Mouse (Mus musculus) CH12F3 (cell line): ENCODE measurements around the gene Thbs4.

Experiments
- in situ Hi-C: fragments of 300-500 bp; cut with MboI; formaldehyde crosslinking; loops from 2 replicates; pipeline ENCODE4 v1.14.3; 2020; ENCODE audit warnings: low sequenced_read_pairs

The Thbs4 gene

DNA sequence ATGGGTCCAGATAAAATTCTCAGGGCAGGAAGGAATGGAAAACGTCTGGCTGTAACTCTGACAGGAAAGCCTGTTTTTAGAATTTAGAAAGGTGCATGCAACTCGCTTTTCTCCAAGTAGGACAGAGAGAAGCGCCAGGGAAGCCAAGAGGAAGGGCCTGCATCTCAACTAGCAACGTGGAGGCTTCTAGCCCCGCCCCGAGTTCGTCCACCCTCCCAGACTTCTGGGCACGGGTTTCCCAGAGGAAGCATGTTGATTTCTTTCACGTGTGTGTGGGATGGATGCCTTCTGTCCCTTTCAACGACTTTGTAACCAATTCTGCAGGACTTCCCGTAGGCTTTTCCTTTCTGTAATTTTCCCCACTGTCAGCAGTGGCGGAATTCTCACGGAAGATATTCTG lies 64.8 kb downstream of the Thbs4 start:
- in situ Hi-C loops: loop anchor here (25.0 kb wide), 1 partner anchor 818 kb away; no protein-coding TSS in a partner anchor

DNA sequence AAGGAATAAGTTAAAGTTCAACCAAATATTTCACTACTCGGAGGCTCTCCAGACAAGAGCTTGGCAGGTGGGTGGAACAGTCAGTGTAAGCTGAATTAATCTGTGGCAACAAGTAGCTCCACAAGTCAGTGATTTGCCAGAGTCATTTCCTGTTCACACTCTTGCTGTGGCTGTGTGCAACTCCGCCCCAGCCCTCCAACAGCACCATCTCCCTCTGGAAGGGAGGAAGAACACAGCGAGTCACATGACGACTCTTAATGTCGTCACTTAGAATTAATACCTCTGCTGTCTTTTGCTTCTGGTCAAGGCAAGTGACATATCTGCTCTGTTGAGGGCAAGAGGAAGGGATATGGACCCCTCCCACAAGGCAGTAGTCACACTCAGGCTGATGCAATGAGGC lies 72.2 kb downstream of the Thbs4 start:
- in situ Hi-C loops: no loop called here

DNA sequence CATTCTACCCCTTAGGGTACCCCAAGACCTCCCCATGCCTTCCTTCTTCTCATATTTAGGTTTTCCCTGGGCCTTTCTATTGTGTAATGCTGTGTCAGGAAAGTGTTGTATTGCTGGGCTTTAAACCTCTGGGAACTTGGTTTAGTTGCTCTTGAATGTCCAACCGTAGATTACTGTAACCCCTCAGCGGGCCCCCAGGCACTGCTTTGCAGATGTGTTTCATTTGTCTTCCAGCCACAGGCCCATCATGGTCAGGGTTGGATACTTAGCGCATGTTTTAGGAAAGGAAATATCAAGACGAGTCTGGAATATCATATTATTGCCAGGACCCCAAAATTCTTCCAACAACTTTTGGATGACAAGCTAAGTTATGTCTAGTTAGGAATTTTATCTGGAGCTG lies 73.6 kb downstream of the Thbs4 start:
- in situ Hi-C loops: no loop called here

- in situ Hi-C loops: no loop called here
Observed at GRCm38 (mm10) chr13:92717851-92718665, 76.6 kb downstream of the Thbs4 start.

DNA sequence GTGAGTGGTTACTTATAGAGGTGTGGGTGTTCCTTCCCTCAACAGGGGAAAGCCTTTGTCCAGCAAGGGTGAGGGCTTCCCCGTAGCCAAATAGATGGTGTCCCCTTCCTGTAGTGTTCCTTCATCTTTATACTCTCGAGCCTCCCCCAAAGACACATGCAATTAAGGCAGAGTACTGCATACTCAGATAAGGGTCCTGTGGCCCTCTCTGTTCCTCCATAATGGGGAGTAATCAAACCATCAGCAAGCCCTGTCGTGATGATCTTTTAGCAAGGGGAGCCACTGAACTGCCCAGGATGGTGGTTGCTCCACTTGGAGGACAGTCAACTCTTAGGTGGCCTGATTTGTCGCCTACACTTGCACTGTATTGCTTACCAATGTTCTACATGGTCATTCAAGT lies 82.0 kb downstream of the Thbs4 start:
- in situ Hi-C loops: no loop called here

GRCm38 (mm10) chr13:92711821-92712220 lies 82.8 kb downstream of the Thbs4 start:
- in situ Hi-C loops: no loop called here

DNA sequence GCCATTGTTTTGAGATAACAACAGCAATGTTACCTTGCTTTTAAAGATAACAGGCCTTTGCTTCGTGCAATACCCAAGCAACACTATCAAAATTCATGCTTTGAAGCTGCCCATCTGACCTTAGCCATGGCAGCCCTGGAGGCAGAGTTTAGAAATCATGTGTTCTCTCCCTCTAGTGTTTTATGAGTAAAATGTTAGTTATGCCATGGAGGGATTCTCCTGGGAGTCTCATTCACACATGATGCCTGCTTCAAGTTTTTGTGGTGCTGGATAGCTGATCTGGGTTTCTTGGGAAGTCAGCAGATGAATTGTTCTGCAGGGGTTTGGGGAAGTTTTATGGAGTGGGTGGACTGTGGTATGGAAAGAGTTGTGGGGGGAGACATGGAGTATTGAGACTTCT lies 84.3 kb downstream of the Thbs4 start:
- in situ Hi-C loops: no loop called here

DNA sequence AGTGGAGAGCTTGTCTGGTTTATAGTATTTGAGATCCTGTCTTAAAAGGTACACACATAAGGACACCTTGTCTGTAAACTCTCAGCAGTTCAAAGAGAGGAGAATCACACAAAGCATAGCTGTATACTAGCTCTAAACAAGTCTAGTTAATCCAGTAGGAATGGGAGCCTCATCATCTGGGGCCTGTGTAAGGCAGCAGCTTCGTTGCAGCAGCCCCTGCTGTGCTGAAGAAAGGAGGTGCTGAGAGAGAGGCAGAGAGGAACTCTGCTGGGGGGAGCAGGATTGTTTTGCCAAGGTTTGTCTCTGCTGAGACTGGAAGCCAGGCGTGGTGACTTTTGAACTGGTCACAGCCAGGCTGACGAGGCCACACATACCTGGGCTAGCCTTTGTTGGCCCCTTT lies 85.1 kb downstream of the Thbs4 start:
- in situ Hi-C loops: no loop called here

- in situ Hi-C loops: no loop called here
Observed at GRCm38 (mm10) chr13:92708466-92708865, 86.2 kb downstream of the Thbs4 start.

DNA sequence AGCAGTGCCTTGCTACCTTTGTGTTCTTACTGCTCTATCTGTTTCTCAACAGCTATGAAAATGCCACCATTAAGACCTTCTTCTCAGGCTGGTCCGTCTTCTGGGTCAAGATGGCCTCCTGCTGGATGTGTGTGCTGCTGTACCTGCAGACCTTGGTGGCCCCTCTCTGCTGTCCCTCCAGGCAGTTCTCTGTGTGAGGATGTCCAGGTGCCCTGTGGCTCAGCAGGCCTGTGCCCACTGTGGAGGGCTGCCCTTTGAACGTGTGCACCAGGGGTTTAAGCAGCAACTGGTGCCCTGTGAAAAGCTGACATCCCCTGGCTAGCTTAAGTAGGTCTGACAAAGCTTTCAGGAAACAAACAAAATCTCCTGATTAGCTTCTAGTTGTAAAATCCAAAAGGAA lies 86.7 kb downstream of the Thbs4 start:
- in situ Hi-C loops: no loop called here

DNA sequence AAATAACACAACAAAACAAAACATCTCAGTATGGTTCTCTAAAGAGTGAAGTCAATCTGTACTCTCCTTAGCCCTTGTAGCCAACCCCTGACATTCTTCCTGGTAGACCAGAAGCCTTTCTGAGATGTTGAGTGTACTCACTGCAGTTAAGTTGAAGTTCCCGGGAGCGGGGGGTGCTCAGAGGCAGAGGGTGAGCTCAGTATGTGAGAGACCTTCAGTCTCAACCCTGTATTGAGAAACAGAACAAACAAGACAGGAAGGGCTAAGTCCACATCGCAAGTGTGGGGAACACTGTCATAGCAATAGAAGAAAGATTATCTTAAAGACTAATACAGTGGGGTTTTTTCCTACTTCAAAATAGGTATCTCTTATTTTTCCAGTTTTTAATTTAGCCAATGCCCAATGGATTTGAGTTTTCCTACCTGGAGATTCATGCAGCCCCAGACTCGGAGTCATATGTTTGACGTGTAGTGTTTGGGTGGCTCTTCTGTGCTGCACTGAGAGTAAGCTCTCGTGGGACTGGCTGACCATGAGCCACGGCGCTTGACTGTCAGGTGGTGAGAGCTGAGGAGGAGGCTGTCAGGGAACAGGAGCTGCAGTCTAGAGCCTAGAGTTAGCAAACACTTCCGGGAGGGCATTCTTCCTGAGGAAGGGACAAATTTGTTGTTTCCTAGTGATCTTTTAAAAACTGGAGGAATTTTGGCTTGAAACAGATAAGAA lies 88.1 kb downstream of the Thbs4 start:
- in situ Hi-C loops: no loop called here

- in situ Hi-C loops: no loop called here
Observed at GRCm38 (mm10) chr13:92705016-92705535, 89.5 kb downstream of the Thbs4 start.

GRCm38 (mm10) chr13:92704189-92704588 lies 90.4 kb downstream of the Thbs4 start:
- in situ Hi-C loops: no loop called here

DNA sequence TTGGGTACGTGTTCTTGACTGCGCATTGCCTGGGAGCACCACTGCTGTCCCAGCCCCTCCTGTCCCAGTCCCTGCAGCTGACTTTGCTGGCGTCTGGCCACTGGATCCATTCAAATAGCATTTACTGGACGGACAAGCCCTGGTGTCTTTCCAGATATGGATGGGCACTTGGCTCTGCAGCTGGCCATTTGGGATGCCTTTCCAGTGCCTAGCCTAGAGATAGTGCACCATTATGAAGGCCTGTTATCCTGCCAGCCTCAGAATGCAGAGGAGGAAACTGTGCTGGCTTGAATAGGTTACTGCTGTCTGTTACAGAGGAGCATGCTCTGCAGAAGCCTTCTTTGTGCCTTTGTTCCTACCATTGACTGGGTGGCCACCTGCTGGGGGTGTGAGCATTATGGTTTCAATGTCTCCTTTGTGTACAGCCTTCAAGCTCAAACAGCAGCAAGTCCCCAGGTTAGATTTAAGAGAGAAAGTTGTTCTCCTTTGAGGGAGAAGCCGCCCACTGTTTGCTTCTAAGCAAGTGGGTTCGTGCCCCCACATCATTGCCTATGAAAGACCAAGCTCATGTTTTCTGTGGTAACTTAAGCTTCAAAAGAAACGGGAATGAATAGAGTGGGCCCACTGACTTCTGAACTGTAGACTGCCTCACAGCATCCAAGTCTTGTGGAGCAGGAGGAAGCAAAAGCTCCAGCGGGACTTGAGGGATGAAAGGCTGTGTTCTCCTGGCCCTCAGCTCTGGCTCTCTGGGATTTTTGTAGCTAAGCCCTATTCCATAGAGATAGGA lies 91.2 kb downstream of the Thbs4 start:
- in situ Hi-C loops: no loop called here

- in situ Hi-C loops: no loop called here
Observed at GRCm38 (mm10) chr13:92702035-92702434, 92.6 kb downstream of the Thbs4 start.
